Mouse (Mus musculus): ENCODE data around the gene Mmd. TPM values are rescaled to one million over a fixed set of nuclear protein-coding genes. Genes with fewer than 3 reads are reported as not detected.

Mmd gene
- 233 and 296 TPM in 2 replicates for polyA plus RNA-seq (2012; rRNA removed; ENCODE audit: low replicate concordance)

GRCm38 (mm10) chr11:90249025-90249650 is at the start of gene Mmd:
Gene Mmd (plus strand): TSS chr11:90249456.

Other genes starting within 250 kb of the Mmd start
- 1.8 and 2.7 TPM in 2 replicates for gene Pctp, start 246.6 kb upstream of the Mmd start, polyA plus RNA-seq (2012; rRNA removed; ENCODE audit: low replicate concordance)
- gene Tmem100, start 219.1 kb upstream of the Mmd start, polyA plus RNA-seq (2012; rRNA removed; ENCODE audit: low replicate concordance): 7.2 and 12.6 TPM in 2 replicates
- gene Gm45716, start 61.8 kb upstream of the Mmd start, polyA plus RNA-seq (2012; rRNA removed; ENCODE audit: low replicate concordance): 8.3 and 14.8 TPM in 2 replicates
- 7.7 and 11.9 TPM in 2 replicates for gene Hlf, start 141.4 kb downstream of the Mmd start, polyA plus RNA-seq (2012; rRNA removed; ENCODE audit: low replicate concordance)